Mouse (Mus musculus): ENCODE data around the gene Zfp934. TPM values are rescaled to one million over a fixed set of nuclear protein-coding genes. Genes with fewer than 3 reads are reported as not detected.
"Not testable (repeated sequence)": the region's sequence is repeated elsewhere in the genome, so short reads cannot be mapped to it uniquely, and the experiment has no call there.

Gene Zfp934
- polyA plus RNA-seq, 1 experiment from 2014 or later, result 24.1 TPM

DNA sequence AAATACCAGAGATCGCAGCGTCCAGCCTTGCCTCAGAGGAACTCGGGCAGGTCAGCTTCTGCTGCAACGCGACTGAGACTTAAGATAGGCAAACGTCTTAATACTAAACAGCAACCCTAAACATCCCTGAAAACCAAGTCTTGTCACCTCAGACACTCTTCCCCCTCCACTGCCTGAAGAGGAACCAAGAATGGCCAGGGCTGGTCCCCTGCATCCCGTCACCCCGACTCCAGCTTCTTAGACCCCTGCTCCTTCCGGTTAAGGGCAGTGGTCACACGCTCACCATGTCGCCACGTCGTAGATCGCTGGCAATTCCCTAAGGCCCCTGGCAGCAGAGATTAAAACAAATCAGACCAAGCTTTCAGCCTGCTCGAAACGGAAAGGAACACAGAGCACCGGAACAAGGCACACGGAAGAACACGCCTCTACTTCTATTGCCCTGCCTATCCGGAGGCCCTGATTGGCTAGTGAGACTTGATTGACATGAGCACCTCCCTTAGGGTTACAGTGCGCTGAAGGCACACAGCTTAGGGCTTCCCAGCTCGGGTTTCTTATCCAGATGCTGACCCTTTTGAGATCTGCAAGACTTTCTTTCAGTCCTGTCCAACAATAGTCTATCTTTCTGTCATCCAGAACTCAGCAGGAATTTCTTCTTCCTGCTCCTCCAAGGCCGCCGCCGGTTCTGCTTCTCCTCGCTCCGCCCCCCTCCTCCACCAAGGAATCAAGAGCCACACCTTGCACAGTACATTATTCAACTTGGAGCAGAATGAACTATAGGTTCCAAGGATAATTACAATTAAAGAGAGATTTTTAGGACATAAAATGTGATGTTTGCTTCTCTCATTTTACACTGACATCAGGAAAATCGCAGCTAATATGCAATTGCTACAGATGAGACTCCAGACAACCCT, 104.3 kb downstream of the Zfp934 start, which contains the start of gene Gm49359:
Gene Gm49359, minus strand, starts transcription at position 409 of the 911 bp plus-strand sequence.
- not testable (repeated sequence) for H3K27me3 ChIP-seq (ENCODE audit: control insufficient read depth, insufficient read depth, low read length); H3K36me3 ChIP-seq (ENCODE audit: control insufficient read depth, insufficient read depth, low read length); H3K4me1 ChIP-seq (replicated peaks; ENCODE audit: control insufficient read depth, insufficient read depth, low read length); H3K27ac ChIP-seq (ENCODE audit: low read depth, low read length); H3K9me3 ChIP-seq (ENCODE audit: control insufficient read depth, low read length)
- DNase-seq (ENCODE audit: low spot score) (peak; percentile 84), ATAC-seq (ENCODE audit: low FRiP score) (peak; percentile 100)
- Histone ChIP-seq H3K4me3 (ENCODE audit: low read depth, low read length) (peak within 1 kb of the TSS; percentile 42), H3K9ac (ENCODE audit: low read depth, low read length) (peak within 1 kb of the TSS; percentile 60), H3K4me2 (replicated peaks; ENCODE audit: low read depth, low read length) (peak within 1 kb of the TSS; percentile 22)
- 3% methylated on average over 28 of the region's 28 CpGs for WGBS

Other genes starting within 250 kb of the Zfp934 start
- gene Gm3604, start 188.0 kb downstream of the Zfp934 start, polyA plus RNA-seq (2014; fragmentation: Nextera tagmentation; extraction: Ambion mirVana), result 2.8 and 3.4 TPM in 2 replicates
- gene Gm49359, start 104.4 kb downstream of the Zfp934 start, polyA plus RNA-seq (2014; fragmentation: Nextera tagmentation; extraction: Ambion mirVana), result 12.1 and 16.5 TPM in 2 replicates
- gene Zfp935, start 12.7 kb downstream of the Zfp934 start, polyA plus RNA-seq (2014; fragmentation: Nextera tagmentation; extraction: Ambion mirVana), result not detected in 2 replicates
- gene 6720489N17Rik, start 53.0 kb upstream of the Zfp934 start, polyA plus RNA-seq (2014; fragmentation: Nextera tagmentation; extraction: Ambion mirVana), result 12.0 and 13.8 TPM in 2 replicates
- gene Platr25, start 189.5 kb upstream of the Zfp934 start, polyA plus RNA-seq (2014; fragmentation: Nextera tagmentation; extraction: Ambion mirVana), result 31.9 and 36.8 TPM in 2 replicates
- gene Gm5141, start 214.6 kb upstream of the Zfp934 start, polyA plus RNA-seq (2014; fragmentation: Nextera tagmentation; extraction: Ambion mirVana), result 11.8 and 12.7 TPM in 2 replicates

Measured in hindbrain, embryonic 11.5 days (tissue).